Mouse (Mus musculus) left cerebral cortex, adult 11 months (tissue): Measurements from ENCODE around the gene Ccdc82.

Source experiments
- DNase-seq: peaks from one replicate; pipeline ENCODE4 v3.0.0; 2022; ENCODE audit warnings: low spot score

Gene Ccdc82

DNA sequence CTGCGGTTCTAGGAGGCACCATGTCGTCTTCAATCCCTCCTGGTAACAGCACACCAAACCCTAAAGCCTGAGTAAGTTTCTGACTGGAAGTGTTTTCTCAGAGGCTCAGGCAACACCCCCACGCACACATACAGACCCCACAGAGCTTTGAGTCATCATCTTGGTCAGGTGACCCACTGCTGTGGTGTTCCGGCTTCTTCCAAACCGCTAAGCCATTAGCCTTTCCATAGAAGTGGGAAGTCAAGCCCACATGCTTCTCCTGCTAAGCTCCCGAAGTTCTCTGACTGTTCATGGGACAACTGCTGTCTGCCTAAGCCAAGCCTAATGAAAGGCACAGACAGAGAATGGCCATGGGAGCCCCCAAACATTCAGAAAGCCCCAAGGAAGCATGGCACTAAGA, 52.4 kb downstream of the Ccdc82 start:
- no peak for DNase-seq

- no peak for DNase-seq
These were observed 53.3 kb downstream of the Ccdc82 start for GRCm38 (mm10) chr9:13300041-13300441.

- no peak for DNase-seq
These were observed 54.4 kb downstream of the Ccdc82 start for GRCm38 (mm10) chr9:13300891-13301782.

GRCm38 (mm10) chr9:13302183-13302825, 55.5 kb downstream of the Ccdc82 start:
- no peak for DNase-seq

GRCm38 (mm10) chr9:13303099-13303771, 56.5 kb downstream of the Ccdc82 start:
- no peak for DNase-seq

DNA sequence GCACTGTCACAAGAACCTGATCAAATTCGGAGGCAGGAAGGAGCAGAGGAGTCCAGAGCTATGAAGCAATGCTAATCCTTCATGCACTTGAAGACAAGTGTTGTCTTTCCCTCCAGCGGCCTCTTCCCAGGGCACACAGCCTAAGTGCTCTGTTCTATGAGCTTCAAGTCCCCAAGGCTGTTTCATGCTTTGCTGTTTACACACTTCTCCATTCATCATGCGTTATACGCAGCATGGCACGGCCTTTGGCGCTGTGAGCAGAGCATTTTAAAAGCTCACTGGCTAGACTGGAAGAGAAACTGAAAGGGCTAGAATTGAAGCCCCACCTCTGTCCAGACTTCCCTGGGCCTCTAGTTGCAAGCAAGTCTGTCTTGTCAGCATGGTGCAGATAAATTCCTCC, 57.2 kb downstream of the Ccdc82 start:
- DNase-seq, result no peak

GRCm38 (mm10) chr9:13306471-13306870, 59.7 kb downstream of the Ccdc82 start:
- DNase-seq, result no peak

GRCm38 (mm10) chr9:13307226-13307625, 60.5 kb downstream of the Ccdc82 start:
- DNase-seq, result no peak

- no peak for DNase-seq
These were observed 62.0 kb downstream of the Ccdc82 start for GRCm38 (mm10) chr9:13308718-13309117.

DNA sequence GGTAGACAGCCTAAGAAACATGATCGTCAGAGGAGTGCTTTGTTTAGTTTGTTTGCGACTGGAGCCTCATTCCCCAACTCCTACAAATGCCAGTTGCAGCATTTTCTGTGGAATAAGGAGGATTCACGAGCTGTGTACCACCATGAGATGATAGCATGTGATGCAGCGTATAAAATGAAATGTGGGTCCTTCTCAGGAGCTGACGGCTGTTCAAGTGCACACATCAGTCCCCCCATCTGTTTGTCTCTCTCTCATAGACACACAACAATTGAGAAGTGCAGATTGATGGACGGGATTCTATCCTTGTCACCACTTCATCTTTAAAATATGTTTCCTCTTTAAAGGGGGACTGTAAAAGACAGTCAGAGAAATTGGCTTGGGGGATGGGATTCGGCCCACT, 63.1 kb downstream of the Ccdc82 start:
- no peak for DNase-seq

DNA sequence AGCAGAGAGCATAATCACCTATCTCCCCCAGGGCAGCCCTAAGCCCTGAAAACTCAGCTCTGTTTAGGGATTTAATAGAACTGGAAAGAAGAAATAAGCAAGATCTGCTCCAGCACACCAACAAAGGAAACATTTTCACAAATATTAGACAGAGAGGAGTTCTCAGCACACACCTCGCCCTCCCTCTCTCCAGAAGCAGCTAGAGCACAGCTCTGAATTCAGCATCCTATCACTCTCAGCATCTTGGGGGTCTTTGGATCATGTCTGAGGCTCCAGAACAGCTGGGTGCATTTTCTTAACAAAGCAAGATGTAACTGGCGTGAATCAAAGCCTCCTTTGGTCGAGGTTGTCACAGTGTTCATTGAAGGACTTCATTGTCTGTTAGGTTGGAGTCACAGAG, 63.5 kb downstream of the Ccdc82 start:
- no peak for DNase-seq

DNA sequence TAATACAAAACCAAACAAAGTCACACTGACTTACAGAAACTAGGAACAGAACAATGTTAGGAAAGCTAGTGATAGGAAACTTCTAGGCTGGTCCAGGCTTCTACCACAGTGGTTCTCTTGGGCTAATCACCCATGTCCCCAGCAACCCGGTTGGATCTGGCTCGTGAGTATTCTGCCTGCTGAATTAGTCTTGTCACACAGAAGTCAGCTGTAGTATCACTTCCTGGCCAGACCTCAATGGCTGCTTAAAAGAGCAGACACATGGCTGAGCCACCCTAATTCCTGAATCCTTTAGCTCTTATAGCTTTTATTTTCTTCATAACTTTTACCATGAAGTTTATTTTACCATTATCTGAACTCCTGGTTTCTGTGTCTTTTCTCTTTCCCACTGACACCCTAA, 64.3 kb downstream of the Ccdc82 start:
- no peak for DNase-seq

- DNase-seq, result no peak
These were observed 67.2 kb downstream of the Ccdc82 start for GRCm38 (mm10) chr9:13313923-13314322.

- no peak for DNase-seq
These were observed 67.8 kb downstream of the Ccdc82 start for GRCm38 (mm10) chr9:13314577-13315004.

GRCm38 (mm10) chr9:13315393-13315792, 68.6 kb downstream of the Ccdc82 start:
- no peak for DNase-seq

GRCm38 (mm10) chr9:13319566-13319965, 72.8 kb downstream of the Ccdc82 start:
- no peak for DNase-seq

DNA sequence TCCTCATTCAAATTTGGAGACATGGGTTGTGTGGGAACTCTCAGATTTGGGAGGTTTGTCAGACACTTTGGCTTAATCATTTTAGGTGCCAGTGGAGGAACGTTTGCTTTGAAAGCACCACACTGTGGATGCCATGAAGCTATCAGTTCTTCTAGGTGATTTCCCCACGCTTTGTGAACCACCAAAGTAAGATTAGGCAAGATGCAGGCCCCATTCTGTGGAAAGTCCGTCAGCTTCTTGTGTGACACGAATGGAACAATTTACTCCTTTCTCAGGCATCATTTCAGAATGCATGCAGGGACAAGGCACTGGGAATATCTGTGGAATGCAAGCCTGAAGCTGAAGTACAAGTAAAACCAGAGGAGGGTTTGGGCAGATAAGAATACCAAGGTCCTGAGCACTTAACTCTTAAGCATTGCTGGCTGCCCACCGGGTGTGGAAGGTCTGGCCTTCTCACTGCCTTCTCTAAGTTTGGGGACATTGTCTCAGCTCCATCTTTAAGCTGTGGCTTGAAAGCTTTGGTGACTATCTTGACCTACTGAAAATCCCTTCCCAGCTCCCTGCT, 74.1 kb downstream of the Ccdc82 start:
- DNase-seq, result no peak

DNA sequence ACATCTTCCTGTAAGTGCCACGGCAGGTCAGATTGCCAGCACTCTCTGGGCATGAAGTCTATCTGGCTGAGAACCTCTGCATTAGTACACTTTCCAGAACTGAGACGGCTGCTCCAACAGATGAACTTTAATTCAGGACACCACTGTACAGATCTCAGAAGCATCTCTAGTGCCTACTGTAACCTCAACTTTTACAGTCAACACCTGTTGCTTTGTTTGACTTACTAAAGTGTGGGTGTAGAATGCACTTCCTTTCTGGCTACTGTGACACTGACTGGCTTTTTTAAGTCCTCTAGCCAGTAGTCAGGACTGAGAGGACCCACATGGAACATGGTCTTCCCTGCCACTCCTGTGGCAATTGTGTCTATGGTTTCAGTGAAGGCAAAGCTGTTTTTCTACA, 76.3 kb downstream of the Ccdc82 start:
- no peak for DNase-seq

DNA sequence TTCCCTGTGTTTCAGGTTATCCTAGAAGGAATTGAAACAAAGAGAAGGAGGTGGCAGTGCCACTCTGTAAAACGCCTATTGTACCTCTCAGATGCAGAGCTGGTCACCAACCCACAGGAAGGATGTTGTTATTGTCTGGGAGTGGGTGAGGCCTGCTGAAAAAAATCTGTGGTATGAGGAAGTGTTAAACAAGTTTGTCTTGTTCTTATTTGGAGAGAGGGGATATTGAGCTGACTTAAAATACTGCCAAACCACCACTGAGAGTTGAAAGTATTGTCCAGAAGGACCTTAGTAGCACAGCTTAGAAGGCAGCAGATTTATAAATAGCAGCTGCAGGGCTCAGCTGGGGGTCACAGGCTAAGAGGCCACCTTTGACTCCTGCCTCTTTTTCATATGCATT, 76.9 kb downstream of the Ccdc82 start:
- DNase-seq, result no peak
